Mouse (Mus musculus) myocyte (in vitro differentiated cells): Measurements from ENCODE around the gene Khdc4. TPM values are rescaled to one million over a fixed set of nuclear protein-coding genes. Genes with fewer than 3 reads are reported as not detected.

Experiments used
- H3K27me3 ChIP-seq: one replicate; pipeline ENCODE4 v1.6.1; 2011; ENCODE audit not compliant: control insufficient read depth, insufficient read depth, insufficient read length
- H3K36me3 ChIP-seq: one replicate; pipeline ENCODE4 v1.6.1; 2011; ENCODE audit not compliant: control insufficient read depth, insufficient read depth
- H3K4me2 ChIP-seq: one replicate; pipeline ENCODE4 v1.6.1; 2011; ENCODE audit warnings: low read depth, control low read depth
- H3K4me3 ChIP-seq: one replicate; pipeline ENCODE4 v1.5.1; 2011; ENCODE audit warnings: mild to moderate bottlenecking, control low read depth, moderate library complexity
- H3K79me2 ChIP-seq: one replicate; pipeline ENCODE4 v1.6.1; 2011; ENCODE audit not compliant: control insufficient read depth, insufficient read depth
- H3ac ChIP-seq: one replicate; pipeline ENCODE4 v1.6.1; 2011; ENCODE audit not compliant: control insufficient read depth, insufficient read length
- CEBPB ChIP-seq: IDR thresholded peaks from 2 replicates; pipeline ENCODE4 v1.6.1; 2011; ENCODE audit warnings: mild to moderate bottlenecking, moderate library complexity; ENCODE audit not compliant: poor library complexity, insufficient read depth, severe bottlenecking
- E2F4 ChIP-seq: IDR thresholded peaks from one replicate; pipeline ENCODE4 v1.6.1; 2011; ENCODE audit warnings: mild to moderate bottlenecking, control low read depth, moderate library complexity; ENCODE audit not compliant: insufficient read depth
- MAX ChIP-seq: IDR thresholded peaks from one replicate; pipeline ENCODE4 v1.6.1; 2011; ENCODE audit warnings: low read depth, mild to moderate bottlenecking, control low read depth
- MYOD1 ChIP-seq, 3 experiments: IDR thresholded peaks; one replicate each; pipeline ENCODE4 v1.6.1; 2011; ENCODE audit warnings: control low read depth in 2 of 3, low read depth in 2 of 3, mild to moderate bottlenecking in 2 of 3, moderate library complexity in 1 of 3; ENCODE audit not compliant: insufficient read length in 2 of 3, control insufficient read depth in 1 of 3
- MYOG ChIP-seq, 3 experiments: IDR thresholded peaks; one replicate each; pipeline ENCODE4 v1.6.1; 2011; ENCODE audit warnings: control low read depth in 2 of 3, low read depth in 2 of 3, mild to moderate bottlenecking in 2 of 3; ENCODE audit not compliant: insufficient read length in 2 of 3, control insufficient read depth in 1 of 3, insufficient read depth in 1 of 3
- POLR2A ChIP-seq: IDR thresholded peaks from one replicate; pipeline ENCODE4 v1.6.1; 2011; ENCODE audit warnings: low read depth, mild to moderate bottlenecking, control low read depth, moderate library complexity; ENCODE audit not compliant: insufficient read length
- POLR2AphosphoS2 ChIP-seq: IDR thresholded peaks from one replicate; pipeline ENCODE4 v1.6.1; 2011; ENCODE audit warnings: low read depth, control low read depth; ENCODE audit not compliant: insufficient read length
- REST ChIP-seq: IDR thresholded peaks from one replicate; pipeline ENCODE4 v1.6.1; 2011; ENCODE audit warnings: mild to moderate bottlenecking, control low read depth, moderate library complexity; ENCODE audit not compliant: insufficient read depth, insufficient read length
- SRF ChIP-seq: IDR thresholded peaks from one replicate; pipeline ENCODE4 v1.6.1; 2011; ENCODE audit warnings: low read depth; ENCODE audit not compliant: control insufficient read depth, insufficient read length
- TCF12 ChIP-seq: IDR thresholded peaks from one replicate; pipeline ENCODE4 v1.6.1; 2011; ENCODE audit warnings: mild to moderate bottlenecking, control low read depth; ENCODE audit not compliant: poor library complexity, insufficient read depth, severe bottlenecking
- TCF3 ChIP-seq: IDR thresholded peaks from one replicate; pipeline ENCODE4 v1.6.1; 2011; ENCODE audit warnings: low read depth, control low read depth; ENCODE audit not compliant: insufficient read length
- USF1 ChIP-seq: IDR thresholded peaks from one replicate; pipeline ENCODE4 v1.6.1; 2011; ENCODE audit warnings: low read depth, mild to moderate bottlenecking, control low read depth, moderate library complexity
- polyA plus RNA-seq: library from polyadenylated mRNA; unstranded; fragments of >200 nt; fragmentation: generic; extraction: Trizol; gene quantifications from one replicate; pipeline ENCODE4 v1.2.1, GENCODE M21; 2012; ENCODE audit warnings: missing spikeins

Gene Khdc4
- polyA plus RNA-seq, 1 experiment, result 17.2 TPM

DNA sequence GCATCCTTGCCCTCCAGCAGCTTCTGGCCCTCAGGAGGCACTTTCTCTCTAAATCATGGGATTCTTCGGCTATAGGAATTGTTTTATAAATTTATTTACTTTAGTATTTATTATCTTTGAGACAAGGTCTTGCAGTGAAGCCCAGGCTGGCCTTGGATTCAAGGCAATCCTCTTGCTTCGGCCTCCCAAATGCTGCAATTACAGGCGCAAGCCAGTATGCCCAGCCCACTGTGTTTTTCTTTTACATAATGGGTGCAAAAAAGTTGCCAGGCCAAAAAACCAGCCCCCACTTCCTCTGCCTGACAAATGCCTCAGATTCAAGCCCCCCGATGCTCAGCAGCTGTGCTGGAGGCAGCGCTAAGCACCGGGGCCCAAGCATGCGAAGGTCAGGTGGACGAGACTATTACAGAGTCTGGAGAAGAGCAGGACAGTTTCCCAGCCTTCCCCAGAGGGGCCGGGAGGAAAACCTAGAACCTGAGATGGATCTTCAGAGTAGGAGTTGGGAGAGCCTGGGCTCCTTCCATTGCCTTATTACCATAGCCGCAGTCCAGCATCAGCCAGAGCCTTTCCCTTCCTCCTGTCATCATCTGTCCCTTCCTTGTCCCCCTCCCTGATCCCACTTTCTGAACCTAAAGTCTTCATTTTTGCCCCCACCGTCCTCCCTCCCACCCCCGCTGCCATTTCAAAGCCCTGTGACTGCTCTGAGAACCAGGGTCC, 37.0 kb upstream of the Khdc4 start:
- H3K4me3 ChIP-seq, result no peak overlapping the region
- no peaks in the 10 kb centered on the region for H3K79me2 ChIP-seq
- TF ChIP-seq SRF (no peak), POLR2A (peak; percentile 27), POLR2AphosphoS2 (peak; percentile 92)
- H3K36me3 ChIP-seq, result peaks cover 53% of the 10 kb centered on the region
- H3K27me3 ChIP-seq, result no peaks in the 10 kb centered on the region
- H3K4me2 ChIP-seq, result no peak overlapping the region
- no peak overlapping the region for H3ac ChIP-seq

DNA sequence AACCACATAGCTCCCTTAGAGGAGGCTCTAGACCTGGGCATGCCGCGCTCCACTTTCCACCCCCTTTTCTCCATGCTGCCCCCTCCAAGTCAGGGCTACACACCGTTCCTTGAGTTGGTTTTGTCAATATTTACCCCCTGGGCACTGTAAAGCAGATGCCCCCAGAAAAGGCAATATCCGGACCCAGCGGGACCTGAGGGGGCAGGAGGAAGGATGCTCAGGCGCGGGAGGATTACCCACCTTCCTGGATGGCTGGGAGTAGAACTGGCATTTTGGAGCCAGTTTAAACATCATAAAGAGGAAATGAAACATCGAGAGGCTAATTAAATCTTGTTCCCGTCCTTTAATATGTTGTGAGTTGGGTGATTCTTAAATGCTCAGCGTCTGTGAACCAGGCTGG, 36.4 kb upstream of the Khdc4 start:
- TF ChIP-seq REST, result no peak
- no peak for TF ChIP-seq TCF12
- TF ChIP-seq MYOD1 (IDR thresholded peaks at IDR 0.05; ENCODE audit: control insufficient read depth in 1 of 3, insufficient read length in 2 of 3, low read depth in 2 of 3), result no peak
- no peak for TF ChIP-seq MYOG (IDR thresholded peaks at IDR 0.05; ENCODE audit: control insufficient read depth in 1 of 3, insufficient read depth in 1 of 3, insufficient read length in 2 of 3, low read depth in 2 of 3)
- peak; percentile 76 for TF ChIP-seq POLR2AphosphoS2
- Histone ChIP-seq H3K27me3 (no peaks in the 10 kb centered on the region), H3K36me3 (peaks cover 50% of the 10 kb centered on the region), H3ac (no peak overlapping the region), H3K79me2 (no peaks in the 10 kb centered on the region), H3K4me2 (no peak overlapping the region), H3K4me3 (no peak overlapping the region)

DNA sequence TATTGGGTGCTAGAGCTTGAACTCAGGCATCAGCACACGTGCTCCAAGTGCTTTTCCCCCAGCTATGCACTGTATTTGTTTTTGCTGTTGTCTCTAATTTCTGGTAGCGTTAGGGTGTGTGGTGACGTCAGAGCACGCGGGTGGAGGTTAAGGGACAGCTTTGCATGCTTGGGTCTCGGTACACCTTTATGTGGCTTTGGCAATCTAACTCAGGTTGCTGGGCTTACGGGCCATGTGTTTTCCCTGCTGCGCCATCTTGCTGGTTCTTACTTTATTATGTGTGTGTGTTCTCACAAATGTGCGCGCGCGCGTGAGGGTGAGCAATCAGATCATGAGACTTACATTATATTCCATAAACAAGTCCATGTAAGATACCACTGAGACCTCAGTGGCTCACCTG, 35.6 kb upstream of the Khdc4 start:
- Histone ChIP-seq H3K4me3 (no peak overlapping the region), H3K4me2 (no peak overlapping the region), H3K79me2 (no peaks in the 10 kb centered on the region), H3K36me3 (peaks cover 42% of the 10 kb centered on the region), H3K27me3 (no peaks in the 10 kb centered on the region), H3ac (no peak overlapping the region)
- TF ChIP-seq POLR2A, result peak; percentile 43
- TF ChIP-seq POLR2AphosphoS2, result peak; percentile 94
- TF ChIP-seq REST, result no peak

DNA sequence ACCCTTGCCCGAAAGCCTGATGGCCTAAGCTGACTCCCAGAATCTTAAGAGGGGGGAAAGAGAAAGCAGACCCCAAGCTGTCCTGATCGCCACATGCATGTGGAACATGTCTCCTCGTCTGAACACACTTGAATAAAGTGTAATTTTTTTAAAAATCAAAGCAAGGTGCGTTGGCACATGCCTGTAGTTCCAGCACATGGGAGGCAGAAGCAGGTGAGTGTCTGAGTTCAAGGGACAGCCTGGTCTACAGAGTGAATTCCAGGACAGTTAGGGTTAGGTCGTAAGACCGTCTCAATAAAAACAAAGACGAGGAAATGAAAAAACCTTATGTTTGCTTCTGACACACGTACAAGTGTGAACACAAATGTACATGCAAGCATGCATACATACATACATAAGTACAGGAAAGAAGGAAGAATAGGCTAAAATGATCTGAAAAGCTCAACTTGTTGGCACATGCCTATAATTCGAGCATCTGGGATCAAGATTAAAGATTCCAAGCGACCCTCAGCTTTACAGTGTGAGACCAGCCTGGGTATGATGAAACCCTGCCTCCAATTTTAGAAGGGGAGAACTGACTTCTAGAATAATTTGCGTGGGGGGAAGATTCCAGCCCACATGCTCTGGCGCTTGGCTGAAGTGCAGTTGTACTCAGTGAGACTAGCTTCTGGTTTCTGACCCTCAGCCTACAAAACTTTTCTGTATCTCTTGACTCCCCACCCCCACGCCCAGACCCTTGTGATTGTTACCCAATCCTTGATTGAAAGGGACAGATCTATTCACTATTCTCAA, 34.7 kb upstream of the Khdc4 start:
- Histone ChIP-seq H3K4me2 (no peak overlapping the region), H3K4me3 (no peak overlapping the region), H3K36me3 (peaks cover 33% of the 10 kb centered on the region), H3K27me3 (no peaks in the 10 kb centered on the region), H3K79me2 (no peaks in the 10 kb centered on the region), H3ac (no peak overlapping the region)
- TF ChIP-seq CEBPB (no peak), POLR2AphosphoS2 (peak; percentile 92), SRF (no peak), MYOD1 (IDR thresholded peaks at IDR 0.05; ENCODE audit: control insufficient read depth in 1 of 3, insufficient read length in 2 of 3, low read depth in 2 of 3) (no peak), POLR2A (peak; percentile 14), TCF3 (no peak), TCF12 (no peak), E2F4 (no peak), USF1 (no peak), MYOG (IDR thresholded peaks at IDR 0.05; ENCODE audit: control insufficient read depth in 1 of 3, insufficient read depth in 1 of 3, insufficient read length in 2 of 3, low read depth in 2 of 3) (no peak), REST (no peak), MAX (no peak)

DNA sequence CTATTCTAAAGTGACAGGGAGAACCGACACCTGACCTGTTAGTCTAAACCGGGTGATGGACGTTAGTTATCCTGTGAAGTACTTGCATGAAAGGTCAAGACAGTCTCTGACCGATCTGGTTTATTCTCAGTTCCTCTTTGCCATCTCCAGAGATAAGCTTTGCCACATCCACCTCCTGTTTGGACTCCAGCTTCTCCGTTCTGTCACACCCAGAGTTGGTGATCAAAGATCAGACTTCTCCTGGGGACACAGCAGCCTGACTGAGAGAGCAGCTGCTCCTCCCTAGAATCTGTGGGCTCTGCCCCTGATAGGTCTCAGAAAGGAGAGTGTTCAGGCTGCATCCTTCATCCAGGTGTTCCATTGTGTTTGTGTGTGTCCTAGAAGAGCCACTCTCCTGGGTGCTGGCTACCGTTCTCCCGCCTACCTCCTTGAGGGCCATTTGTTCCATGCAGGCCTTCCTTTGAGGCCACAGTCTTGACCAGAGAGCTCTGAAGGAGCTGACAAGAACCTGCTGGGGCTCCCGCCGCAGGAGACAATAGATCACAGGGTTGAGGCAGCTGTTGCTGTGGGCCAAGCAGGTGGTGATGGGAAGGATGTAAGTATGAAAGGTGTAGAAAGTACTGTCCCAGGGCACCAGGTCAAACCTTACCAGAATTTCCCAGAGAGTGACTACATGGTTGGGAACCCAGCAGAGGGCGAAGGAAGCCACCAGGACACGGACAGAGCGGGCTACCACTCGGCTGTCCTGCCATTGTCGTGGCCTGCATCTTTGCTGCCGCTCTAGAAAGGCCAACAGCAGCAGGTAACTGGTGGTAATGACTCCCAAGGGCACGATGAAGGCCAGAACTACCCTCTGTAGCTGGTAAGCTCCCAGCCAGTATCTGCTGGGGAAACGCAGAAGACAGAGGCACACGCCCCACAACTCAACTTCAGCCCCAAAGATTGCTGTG, 33.7 kb upstream of the Khdc4 start:
- no peak overlapping the region for H3K4me2 ChIP-seq
- TF ChIP-seq TCF12 (no peak), MYOD1 (IDR thresholded peaks at IDR 0.05; ENCODE audit: control insufficient read depth in 1 of 3, insufficient read length in 2 of 3, low read depth in 2 of 3) (peak in 1 of 3 experiments; percentile 55), POLR2AphosphoS2 (peak; percentile 84), MYOG (IDR thresholded peaks at IDR 0.05; ENCODE audit: control insufficient read depth in 1 of 3, insufficient read depth in 1 of 3, insufficient read length in 2 of 3, low read depth in 2 of 3) (peak in 1 of 3 experiments; percentile 39), POLR2A (peak; percentile 57)
- no peak overlapping the region for H3ac ChIP-seq
- H3K79me2 ChIP-seq, result no peaks in the 10 kb centered on the region
- no peaks in the 10 kb centered on the region for H3K27me3 ChIP-seq
- peaks cover 22% of the 10 kb centered on the region for H3K36me3 ChIP-seq
- no peak overlapping the region for H3K4me3 ChIP-seq
